Mouse (Mus musculus) hematopoietic multipotent progenitor cell, adult 10-12 weeks (in vitro differentiated cells): ENCODE results near the gene Nipal3. TPM values are rescaled to one million over a fixed set of nuclear protein-coding genes. Genes with fewer than 3 reads are reported as not detected.

Source experiments
- polyA plus RNA-seq: library from polyadenylated mRNA; stranded (reverse); fragments of >175 nt; gene quantifications from 2 replicates; pipeline ENCODE4 v1.2.3, GENCODE M21; 2012; ENCODE audit warnings: low replicate concordance

Gene Nipal3
- 60.6 and 297 TPM in 2 replicates for polyA plus RNA-seq

GRCm38 (mm10) chr4:135494521-135495396 lies at the start of gene Nipal3, which contains the start of gene Stpg1:
Gene Nipal3 (minus strand): TSS chr4:135495038.
Gene Stpg1 (plus strand): TSS chr4:135494790.

GRCm38 (mm10) chr4:135433443-135434394 lies 61.1 kb downstream of the Nipal3 start, which contains the start of gene Rcan3:
Gene Rcan3 (minus strand): TSS chr4:135433853.

GRCm38 (mm10) chr4:135397991-135398390 lies 96.8 kb downstream of the Nipal3 start, which contains the start of gene Ncmap:
Gene Ncmap (minus strand): TSS chr4:135398227.

Other genes starting within 250 kb of the Nipal3 start
- gene Clic4, start 222.2 kb downstream of the Nipal3 start, polyA plus RNA-seq: 16.1 and 18.9 TPM in 2 replicates
- 302 and 539 TPM in 2 replicates for gene Srrm1, start 141.7 kb downstream of the Nipal3 start, polyA plus RNA-seq
- gene Ncmap, start 96.8 kb downstream of the Nipal3 start, polyA plus RNA-seq: 2.3 and 6.2 TPM in 2 replicates
- gene Rcan3, start 61.2 kb downstream of the Nipal3 start, polyA plus RNA-seq: 8.4 and 13.0 TPM in 2 replicates
- 0.18 and 0.90 TPM in 2 replicates for gene Stpg1, start 248 bp downstream of the Nipal3 start, polyA plus RNA-seq
- not detected in 2 replicates for gene Grhl3, start 78.6 kb upstream of the Nipal3 start, polyA plus RNA-seq
- 0.56 and 1.1 TPM in 2 replicates for gene Ifnlr1, start 191.2 kb upstream of the Nipal3 start, polyA plus RNA-seq
- gene Il22ra1, start 233.1 kb upstream of the Nipal3 start, polyA plus RNA-seq: 0.06 TPM in 1 of 2 replicates, not detected in the other